Mouse (Mus musculus) fibroblast of lung, adult 2 months (primary cell): Measurements from ENCODE around the gene Muc3.
"Not testable (repeated sequence)": the region's sequence is repeated elsewhere in the genome, so short reads cannot be mapped to it uniquely, and the experiment has no call there.

Experiments
- DNase-seq: peaks from one replicate; pipeline ENCODE4 v3.0.0-alpha.2; 2011; ENCODE audit warnings: low read depth

Gene Muc3

GRCm38 (mm10) chr5:137149272-137149882, at the start of gene Muc3:
Gene Muc3, minus strand, starts transcription at chr5:137149322.
- DNase-seq, result not testable (repeated sequence)

DNA sequence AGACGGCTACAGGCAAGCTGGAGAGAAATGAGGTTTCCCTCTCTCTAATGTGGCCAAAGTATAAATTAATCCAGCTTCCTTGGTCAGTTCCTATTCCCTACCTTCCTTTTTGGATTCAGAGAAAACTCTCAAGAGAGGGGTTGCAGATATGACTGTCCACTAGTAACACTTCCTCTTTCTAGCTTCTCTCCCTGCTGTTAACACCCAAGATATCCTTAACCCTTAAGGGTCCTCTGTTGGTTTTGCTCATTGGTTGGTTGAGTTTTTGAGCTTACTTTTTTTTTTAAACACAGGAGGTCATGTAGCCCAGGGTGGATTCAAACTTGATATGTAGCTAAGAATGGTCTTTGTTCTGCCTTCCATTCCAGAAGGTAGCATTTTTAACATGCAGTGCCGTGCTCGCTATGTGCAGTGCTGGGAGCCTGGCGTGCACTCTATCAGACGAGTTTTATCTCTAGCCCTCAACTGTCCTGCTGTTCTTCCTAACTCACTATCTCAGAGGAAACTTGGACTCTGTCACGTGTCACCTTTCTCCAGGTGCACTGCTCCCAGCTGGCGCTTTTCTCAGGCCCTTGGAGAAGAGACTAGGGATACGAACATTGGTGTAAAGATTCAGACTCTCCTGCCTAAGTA, 45.5 kb upstream of the Muc3 start:
- DNase-seq, result no peak

DNA sequence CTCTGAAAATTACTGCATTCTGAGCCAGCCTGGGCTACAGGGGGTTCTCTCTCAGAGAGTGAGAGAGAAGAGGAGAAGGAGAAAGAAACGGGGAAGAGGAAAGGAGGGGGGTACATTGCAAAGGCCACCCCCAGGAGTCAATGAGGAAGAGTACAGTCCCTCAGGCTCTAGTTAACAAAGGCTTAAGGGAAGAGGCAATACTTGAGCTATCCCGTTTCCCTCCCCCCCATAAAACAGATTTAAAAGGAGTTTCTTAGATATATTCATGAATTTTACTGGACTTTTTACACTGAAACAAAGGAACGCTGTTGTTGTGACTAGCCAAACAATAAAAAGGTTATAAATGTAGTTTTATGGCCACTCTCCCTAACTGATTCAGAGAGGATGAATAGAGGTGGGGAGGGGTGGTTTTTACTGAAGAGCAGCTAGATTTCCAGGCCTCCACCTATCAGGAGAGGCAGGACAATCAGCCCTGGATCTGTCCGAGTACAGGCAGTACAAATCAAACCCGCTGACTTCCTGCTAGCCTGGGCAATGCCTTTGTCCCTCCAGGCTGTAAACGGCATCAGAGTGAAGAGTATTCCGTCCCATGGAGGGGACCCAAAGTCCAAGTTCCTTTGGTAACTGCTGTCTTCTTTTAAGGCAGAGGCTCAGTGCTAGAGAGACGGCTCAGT, 44.3 kb upstream of the Muc3 start:
- no peak for DNase-seq

DNA sequence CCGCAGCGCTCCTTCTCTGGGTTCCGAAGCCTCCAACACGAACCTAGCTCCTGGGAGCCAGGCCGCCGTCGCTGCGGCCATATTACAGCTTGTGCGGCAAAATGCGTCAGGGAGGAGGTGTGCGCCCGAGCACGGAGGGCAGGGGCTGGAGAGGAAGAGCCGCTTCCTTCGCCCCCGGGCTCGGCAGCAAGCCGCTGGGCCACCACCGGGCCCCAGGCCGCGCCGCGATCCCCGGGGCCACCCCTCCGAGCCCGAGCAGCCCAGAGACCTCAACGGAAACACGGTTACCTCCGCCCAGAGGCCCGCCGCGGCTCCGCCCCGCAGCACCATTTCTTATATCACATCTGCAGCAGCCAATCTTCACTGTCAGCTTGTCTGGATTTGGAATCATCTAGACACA, 40.2 kb upstream of the Muc3 start:
- DNase-seq, result no peak

DNA sequence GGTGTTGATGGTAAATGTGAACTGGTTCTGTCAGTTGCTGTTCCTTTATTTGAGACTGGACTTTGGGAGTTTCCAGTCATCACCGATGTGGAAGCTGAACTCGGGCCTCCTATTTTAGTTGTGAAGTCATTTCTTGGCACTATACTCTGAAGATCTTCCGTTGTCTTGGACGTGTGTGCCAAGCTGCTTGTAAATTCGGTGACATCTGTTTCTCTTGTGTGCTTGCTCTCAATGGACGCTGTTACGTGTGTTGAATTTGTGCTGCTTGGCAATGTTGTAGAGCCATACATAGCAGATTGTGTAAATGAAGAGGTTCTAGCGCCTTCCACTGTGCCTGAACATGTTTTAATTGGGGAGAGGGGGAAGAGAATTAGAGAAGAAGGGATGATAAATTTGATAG, 36.2 kb upstream of the Muc3 start:
- DNase-seq, result no peak

- no peak for DNase-seq
These were observed 30.7 kb upstream of the Muc3 start for GRCm38 (mm10) chr5:137179646-137180374.

GRCm38 (mm10) chr5:137173967-137174366, 24.8 kb upstream of the Muc3 start:
- no peak for DNase-seq

GRCm38 (mm10) chr5:137172591-137172990, 23.5 kb upstream of the Muc3 start:
- DNase-seq, result no peak

DNA sequence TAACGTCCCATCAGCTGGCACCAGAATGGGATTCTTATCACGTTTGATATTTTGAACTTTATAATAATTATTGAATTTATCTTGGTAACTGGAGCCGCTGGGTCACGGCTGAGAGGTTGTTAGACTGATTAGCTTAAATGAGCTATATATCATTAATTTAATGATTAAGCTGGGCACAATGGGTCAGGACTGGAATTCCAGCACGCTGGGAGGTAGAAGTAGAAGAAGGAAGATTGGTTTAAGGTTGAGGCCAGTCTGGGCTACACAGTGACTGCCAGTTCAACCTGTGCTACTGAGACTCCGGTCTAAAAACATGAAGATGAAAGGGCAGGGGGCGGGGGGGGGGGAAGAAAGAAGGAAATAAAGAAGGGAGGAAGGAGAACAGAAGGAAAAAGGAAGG, 22.4 kb upstream of the Muc3 start:
- no peak for DNase-seq

GRCm38 (mm10) chr5:137170836-137171380, 21.8 kb upstream of the Muc3 start:
- DNase-seq, result no peak

GRCm38 (mm10) chr5:137167539-137167938, 18.4 kb upstream of the Muc3 start:
- no peak for DNase-seq

DNA sequence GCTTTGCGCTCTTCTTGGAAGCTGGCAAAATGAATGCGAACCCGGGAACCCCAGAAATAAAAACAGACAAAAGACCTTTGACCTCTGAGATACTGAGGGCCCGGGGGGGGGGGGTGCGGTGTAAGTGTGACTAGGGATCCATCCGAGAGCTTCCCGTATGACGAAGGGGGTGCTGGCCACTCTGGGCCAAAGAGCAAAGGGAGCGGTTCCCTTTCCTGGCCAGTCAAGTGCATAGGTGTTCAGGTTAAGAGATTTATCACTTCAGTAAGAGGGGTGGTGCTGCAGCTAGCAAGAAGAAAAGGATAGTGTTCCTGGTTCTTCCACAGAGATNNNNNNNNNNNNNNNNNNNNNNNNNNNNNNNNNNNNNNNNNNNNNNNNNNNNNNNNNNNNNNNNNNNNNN, 16.9 kb upstream of the Muc3 start:
- no peak for DNase-seq

DNA sequence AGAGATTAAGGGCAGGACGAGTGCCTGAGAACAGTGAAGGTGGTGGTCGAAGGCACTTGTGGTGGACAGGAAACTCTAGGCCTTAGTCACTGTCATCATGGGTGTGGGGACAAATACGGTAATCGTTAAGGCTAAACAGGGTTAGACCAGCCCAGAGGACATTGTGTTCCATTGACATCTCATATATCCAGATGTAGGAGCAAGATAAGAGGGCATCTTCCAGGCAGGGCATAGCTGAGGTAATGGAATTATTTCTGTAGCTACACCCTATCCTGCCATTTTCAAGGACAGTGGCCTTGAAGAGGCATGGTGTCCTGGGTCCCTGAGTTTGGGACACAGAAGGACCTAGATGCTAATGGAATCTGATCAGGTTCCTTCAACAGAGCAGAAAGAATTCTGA, 12.7 kb upstream of the Muc3 start:
- no peak for DNase-seq

DNA sequence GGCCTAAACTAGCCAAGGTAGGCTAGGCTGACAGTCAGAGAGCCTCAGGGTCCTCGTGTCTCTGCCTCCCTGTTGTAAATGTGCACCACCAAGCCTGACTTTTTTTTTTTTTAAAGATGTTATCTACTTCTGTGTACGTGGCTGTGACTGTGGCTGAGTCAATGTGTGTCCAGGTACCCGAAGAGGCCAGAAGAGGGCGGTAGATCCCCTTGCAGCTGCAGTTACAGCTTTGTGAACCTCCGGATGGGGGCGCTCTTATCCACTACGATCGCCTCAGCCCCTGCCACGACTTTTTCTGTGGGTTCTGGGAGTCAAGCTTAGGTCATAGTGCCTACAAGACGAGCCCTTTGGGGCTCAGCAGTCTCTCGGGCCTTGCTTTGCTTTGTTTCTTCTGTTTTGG, 10.3 kb upstream of the Muc3 start:
- DNase-seq, result no peak

- DNase-seq, result no peak
These were observed 4.2 kb upstream of the Muc3 start for GRCm38 (mm10) chr5:137153289-137153688.

DNA sequence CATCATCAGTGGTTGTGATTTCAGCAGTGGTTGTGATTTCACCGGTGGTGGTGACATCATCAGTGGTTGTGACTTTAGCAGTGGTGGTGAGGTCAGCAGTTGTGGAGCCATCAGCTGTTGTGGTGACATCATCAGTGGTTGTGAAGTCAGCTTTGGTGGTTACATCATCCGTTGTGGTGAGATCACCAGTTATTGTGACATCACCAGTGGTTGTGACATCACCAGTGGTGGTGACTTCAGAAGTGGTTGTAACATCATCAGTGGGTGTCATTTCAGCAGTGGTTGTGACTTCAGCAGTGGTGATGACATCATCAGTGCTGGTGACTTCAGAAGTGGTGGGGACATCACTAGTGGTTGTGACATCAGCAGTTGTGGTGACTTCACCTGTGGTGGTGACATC, 3.5 kb upstream of the Muc3 start:
- DNase-seq, result no peak

- no peak for DNase-seq
These were observed 8.3 kb downstream of the Muc3 start for GRCm38 (mm10) chr5:137140836-137141235.

GRCm38 (mm10) chr5:137138977-137139376, 10.1 kb downstream of the Muc3 start:
- DNase-seq, result no peak

- DNase-seq, result no peak
These were observed 14.2 kb downstream of the Muc3 start for GRCm38 (mm10) chr5:137134959-137135358.

- no peak for DNase-seq
These were observed 17.6 kb downstream of the Muc3 start for GRCm38 (mm10) chr5:137131490-137131889.

GRCm38 (mm10) chr5:137129281-137129680, 19.8 kb downstream of the Muc3 start:
- DNase-seq, result no peak

DNA sequence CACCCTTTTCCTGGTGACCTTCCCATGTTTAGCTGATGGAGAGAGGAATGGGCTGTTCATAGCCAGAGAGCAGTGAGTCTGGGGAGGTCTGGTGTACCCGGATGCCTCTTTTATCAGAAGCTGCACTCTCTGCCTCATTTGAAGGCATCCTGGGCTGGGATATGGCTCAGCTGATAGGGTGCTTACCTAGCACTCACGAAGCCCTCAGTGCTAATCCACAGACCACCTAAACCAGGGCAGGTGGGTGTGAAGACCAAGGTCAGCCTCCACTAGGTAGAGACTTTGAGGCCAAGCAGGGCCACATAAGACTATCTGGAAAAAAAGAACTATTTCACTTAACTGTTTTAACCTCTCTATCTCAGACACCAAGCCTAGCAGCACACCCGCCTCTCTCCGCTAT, 25.6 kb downstream of the Muc3 start:
- no peak for DNase-seq
